25 mouse cellular contexts compared by ENCODE assay signal in genomic region chr1:149975626-149976025, GRCm38 (mm10).
"Had no signal": no experiment of that assay in that cellular context is flagged by ENCODE, and none has a peak within 500 bp of the region (broad histone marks: within the 10 kb centered on the region; RNA-seq: fewer than 3 reads in every experiment).

No protein-coding gene starts in this region.

- H3K27ac ChIP-seq: gastrocnemius, adult 2 months; hindbrain, embryonic 13.5 days; hindbrain, embryonic 15.5 days; hindbrain, postnatal 0 days; kidney, embryonic 15.5 days; kidney, postnatal 0 days; limb, embryonic 13.5 days; limb, embryonic 15.5 days; liver, embryonic 12.5 days; liver, embryonic 14.5 days had no signal

- H3K4me1 ChIP-seq: heart, embryonic 12.5 days; hindbrain, embryonic 13.5 days; hindbrain, embryonic 15.5 days; kidney, embryonic 15.5 days; limb, embryonic 13.5 days; limb, embryonic 15.5 days; liver, embryonic 12.5 days had no signal

- ATAC-seq: hindbrain, postnatal 0 days; intestine, embryonic 16.5 days; liver, embryonic 12.5 days had no signal

- DNase-seq: gastrocnemius, adult 2 months; gastrocnemius, postnatal 10 days; gastrocnemius, postnatal 25 days; heart, adult 18-20 months; heart, postnatal 10 days; kidney, adult 11 months; kidney, adult 2 months; kidney, adult 9 months; kidney, postnatal 14 days; kidney, postnatal 36 days; layer of hippocampus, adult 9-11 months; layer of hippocampus, postnatal 36 days; left cerebral cortex, postnatal 4 days; lung, adult 18-20 months had no signal

- H3K9me3 ChIP-seq: heart, embryonic 12.5 days; hindbrain, embryonic 13.5 days; hindbrain, embryonic 15.5 days; kidney, embryonic 15.5 days; limb, embryonic 13.5 days; limb, embryonic 15.5 days; liver, embryonic 12.5 days had no signal

- H3K36me3 ChIP-seq: heart, embryonic 12.5 days; hindbrain, embryonic 13.5 days; hindbrain, embryonic 15.5 days; kidney, embryonic 15.5 days; limb, embryonic 13.5 days; limb, embryonic 15.5 days; liver, embryonic 12.5 days had no signal

- H3K4me2 ChIP-seq: heart, embryonic 12.5 days; hindbrain, embryonic 13.5 days; hindbrain, embryonic 15.5 days; kidney, embryonic 15.5 days; limb, embryonic 13.5 days; limb, embryonic 15.5 days; liver, embryonic 12.5 days had no signal

- H3K27me3 ChIP-seq: heart, embryonic 12.5 days; hindbrain, embryonic 13.5 days; hindbrain, embryonic 15.5 days; kidney, embryonic 15.5 days; limb, embryonic 13.5 days; limb, embryonic 15.5 days; liver, embryonic 12.5 days had no signal

- H3K9ac ChIP-seq: heart, embryonic 12.5 days; hindbrain, embryonic 13.5 days; hindbrain, embryonic 15.5 days; kidney, embryonic 15.5 days; limb, embryonic 13.5 days; limb, embryonic 15.5 days; liver, embryonic 12.5 days; liver, embryonic 14.5 days had no signal

- H3K4me3 ChIP-seq: gastrocnemius, adult 2 months; heart, embryonic 12.5 days; hindbrain, embryonic 13.5 days; hindbrain, embryonic 15.5 days; kidney, embryonic 15.5 days; limb, embryonic 13.5 days; limb, embryonic 15.5 days; liver, embryonic 12.5 days had no signal
